Mouse (Mus musculus) ovary, postnatal 10 days (tissue): ENCODE measurements around the gene Rhbdd2.

Experiments used
- DNase-seq: peaks from one replicate; pipeline ENCODE4 v3.0.0; 2022; ENCODE audit warnings: low spot score

The Rhbdd2 gene

DNA sequence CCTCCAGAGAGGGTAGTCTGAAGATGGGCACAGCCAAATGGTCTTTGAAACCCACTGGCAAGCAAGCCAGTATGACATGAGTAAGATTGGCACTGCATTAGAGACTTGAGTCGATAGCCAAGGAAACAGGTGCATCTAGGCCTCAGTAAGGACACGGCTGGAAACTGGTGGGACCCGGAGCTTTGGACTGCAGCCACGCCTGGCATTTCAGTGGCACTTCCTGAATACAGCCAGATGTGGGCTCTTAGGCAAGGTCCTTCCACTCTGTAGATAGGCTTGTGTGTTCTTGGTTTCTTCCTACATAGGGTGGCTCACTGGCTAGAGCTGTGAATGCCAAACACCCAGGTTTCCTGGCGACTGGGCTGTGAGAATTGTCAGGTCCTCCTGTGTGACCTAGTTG lies 12.9 kb downstream of the Rhbdd2 start:
- DNase-seq = no peak

DNA sequence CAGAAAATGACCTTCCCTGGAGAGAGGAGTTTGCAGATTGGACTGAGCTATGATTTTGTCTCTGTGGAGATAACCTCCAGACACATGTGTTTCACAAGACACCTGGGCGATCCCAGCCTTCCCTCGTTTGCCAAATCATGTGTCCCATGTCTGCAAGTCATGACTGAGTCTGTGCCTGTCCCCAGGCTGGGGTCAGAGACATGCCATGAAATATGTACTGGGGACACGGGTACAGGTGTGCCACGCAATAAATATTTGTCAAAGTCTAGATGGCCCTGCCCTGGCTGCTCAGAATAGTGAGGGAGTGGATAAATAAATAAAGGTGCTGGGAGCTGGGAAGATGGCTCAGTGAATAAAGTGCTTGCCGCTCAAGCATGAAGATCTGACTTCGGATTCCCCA lies 13.6 kb downstream of the Rhbdd2 start:
- DNase-seq = no peak

DNA sequence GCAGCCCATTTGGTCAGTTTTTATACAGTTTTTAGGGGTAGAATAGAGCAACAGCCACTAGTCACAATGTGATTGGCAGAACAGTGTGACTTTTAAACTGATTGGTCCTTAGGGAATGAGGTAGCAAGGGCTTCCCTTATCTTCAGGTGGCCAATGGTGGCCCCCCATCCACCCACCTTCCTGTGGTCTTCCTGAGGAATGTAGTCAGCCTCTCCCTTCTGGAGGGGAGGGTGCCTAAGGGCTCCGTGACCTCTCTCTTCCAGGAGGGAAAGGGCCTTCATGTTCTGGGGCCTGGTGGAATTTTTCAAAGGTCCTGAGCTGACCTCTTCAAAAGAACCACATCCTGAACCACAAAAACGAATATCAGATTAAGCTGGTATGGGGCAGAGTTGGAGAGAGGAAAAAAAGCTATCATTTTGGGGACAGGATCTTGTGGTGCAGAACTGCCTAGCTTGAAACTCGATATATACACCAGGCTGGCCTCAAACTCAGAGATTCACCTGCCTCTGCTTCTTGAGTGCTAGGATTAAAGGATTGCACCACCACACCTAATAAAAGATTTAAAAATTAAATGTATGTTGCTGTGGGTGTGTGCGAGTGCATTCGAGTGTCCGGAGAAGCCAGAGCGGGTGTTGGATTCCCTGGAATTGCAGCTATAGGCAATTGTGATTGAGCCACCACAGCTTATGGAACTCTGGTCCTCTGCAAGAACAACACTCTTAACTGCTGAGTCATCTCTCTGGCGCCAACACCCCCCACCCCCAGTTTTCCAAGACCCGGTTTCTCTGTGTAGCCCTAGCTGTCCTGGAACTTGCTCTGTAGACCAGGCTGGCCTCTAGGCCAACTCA lies 16.3 kb downstream of the Rhbdd2 start:
- no peak for DNase-seq

DNA sequence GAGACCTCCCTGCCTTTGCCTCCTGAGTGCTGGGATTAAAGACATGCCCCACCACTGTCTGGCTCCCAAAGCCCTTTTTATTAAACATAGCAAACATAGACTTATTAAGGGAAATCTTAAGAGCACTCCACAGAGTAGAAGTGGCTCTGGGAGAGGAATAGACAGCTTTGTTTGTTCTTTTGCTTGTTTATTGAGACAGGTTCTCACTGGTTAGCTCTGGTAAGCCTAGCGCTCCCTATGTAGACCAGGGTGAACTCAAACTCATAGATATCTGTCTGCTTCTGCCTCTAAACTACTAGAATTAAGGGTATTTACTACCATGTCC lies 16.9 kb downstream of the Rhbdd2 start:
- DNase-seq = no peak

DNA sequence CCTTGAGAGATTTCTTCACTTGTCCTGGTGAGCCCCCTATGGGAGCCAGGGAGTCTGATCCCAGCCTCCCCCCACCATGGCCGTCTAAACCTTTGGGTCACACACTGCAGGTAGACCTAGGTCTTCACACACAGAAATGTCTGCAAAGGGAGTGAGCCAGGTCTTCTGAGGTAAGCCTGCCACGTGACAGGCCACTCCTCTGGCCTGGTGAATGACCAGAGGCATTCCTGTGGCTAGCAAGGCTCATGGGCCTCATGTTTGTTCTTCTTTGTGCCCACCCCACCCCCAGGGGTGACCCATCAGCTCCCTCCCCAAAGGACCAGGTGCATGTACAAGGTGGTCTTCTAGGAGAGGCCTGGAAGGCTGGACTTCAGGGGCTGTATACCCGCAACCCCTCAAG lies 19.1 kb downstream of the Rhbdd2 start:
- no peak for DNase-seq

DNA sequence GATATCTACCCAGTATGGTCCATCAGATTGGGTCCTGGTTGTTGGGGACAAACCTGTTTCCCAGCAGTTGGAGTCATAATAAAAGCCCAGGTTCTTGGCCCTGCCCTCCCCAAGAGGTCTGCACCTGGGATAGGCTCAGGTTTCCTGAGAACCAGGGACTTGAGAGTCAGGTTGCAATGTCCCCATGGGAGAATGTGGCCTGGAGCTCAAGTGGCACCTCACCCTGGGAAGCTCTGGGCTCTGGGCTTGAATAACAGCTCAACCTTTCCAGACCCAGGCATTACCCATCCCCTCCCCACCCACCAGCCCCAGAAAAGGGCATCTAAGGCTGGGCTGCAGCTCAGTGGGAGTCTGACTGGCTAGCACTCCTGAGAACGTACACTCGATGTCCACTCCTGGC lies 20.8 kb downstream of the Rhbdd2 start:
- DNase-seq = no peak

DNA sequence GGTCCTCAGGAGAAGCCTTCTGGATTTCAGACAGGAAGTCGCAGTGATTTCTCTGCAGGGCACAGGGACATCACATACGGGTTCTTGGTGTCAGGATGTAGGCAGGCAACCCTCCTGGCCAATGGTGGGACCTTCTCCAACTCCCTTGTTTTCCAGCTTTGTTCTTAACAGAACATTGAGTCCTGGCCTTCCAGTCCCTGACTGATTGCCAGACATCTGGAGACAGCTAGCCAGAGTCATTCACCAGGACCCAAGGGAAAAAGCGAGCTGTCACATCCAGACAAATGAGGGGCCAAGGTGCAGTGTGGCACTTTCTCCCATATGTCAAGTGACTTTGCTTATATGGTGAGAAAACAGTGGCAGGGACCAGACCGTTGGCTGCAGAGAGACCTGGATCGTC lies 23.6 kb downstream of the Rhbdd2 start:
- DNase-seq = no peak

DNA sequence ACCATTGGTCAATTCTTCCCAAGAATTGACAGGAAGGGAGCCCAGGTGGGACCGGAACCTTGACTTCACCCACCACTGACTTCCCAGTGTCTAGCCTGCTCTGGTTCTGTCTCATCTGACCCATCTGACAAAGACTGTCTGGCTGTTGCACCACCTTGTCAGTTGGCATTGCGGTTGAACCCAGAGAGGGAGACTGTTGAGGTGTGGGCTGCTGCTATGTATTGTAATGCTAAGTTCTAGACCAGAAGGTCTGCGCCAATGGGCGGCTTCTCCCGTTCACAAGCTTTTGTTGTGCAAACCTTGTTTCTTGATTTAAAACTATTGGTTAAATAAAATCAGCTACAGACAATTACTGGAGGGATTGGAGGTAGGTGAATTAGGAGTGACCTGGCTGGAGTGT lies 24.7 kb downstream of the Rhbdd2 start:
- no peak for DNase-seq

DNA sequence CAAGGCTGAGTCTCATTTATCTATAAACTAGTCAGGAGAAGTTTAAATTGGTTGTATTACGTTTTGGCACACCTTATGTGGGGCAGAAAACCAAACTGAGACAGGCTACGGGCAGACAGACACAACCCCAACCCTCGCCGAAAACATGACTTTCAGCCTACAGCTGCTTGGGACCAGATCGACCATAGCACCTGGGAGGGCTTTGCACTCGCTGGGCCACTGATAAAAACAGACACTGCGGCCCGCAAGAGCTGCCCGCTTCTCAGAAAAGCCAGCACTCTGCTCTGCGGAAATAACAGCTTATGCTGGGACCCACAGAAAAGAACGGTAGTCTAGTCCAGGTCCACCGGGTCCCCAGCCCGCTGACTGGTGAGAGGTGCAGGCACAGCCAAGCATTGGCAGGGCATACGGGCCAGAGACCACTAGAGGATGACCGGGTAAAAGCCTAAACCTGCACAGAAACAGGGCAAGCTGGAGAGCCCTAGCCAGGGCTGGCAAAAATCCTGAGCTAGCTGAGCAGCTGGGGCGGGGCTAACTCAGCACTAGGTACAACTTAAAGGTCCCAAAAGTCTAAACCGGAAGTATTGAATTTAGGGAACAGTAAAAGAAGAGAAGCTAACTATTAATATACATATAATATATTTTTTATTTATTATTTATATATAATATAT lies 25.4 kb downstream of the Rhbdd2 start:
- DNase-seq = no peak

DNA sequence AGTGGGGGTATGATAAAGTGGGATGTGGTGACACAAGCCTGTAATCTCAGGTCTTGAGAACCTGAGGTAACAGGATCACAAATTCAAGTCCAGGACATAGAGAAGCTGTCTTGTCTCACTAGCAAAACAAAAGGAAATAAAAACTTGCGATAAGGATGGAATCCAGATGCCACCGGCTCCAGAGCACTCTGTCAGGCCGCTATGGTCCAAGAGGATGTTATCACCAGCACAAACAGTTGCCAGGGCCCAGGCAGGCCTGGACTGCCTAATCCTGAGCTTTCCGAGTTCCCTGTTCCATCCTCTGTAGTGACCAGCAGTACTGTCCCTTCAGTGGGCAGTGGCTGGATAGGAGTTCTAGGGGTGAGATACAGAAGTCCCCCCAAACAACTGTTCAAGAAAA lies 27.5 kb downstream of the Rhbdd2 start:
- DNase-seq = no peak

DNA sequence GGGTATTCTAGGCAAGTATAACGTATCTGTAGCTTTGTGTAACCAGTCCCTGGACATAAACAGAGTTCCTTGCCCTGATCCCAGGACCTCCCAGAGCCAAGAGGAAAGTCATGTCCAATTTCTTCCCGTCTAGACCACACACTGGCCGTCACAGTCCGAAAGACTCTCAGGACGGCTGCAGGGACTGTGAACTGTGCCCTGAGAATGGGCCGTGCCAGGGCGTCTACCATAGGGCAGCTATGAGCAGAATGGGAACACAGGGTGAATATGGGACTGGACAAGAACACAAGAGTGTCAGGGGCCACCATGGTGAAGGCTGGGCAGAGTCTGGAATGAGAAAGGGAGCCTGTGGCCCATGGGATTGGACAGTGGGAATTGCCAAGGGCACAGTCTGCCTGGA lies 28.1 kb downstream of the Rhbdd2 start:
- DNase-seq = no peak

DNA sequence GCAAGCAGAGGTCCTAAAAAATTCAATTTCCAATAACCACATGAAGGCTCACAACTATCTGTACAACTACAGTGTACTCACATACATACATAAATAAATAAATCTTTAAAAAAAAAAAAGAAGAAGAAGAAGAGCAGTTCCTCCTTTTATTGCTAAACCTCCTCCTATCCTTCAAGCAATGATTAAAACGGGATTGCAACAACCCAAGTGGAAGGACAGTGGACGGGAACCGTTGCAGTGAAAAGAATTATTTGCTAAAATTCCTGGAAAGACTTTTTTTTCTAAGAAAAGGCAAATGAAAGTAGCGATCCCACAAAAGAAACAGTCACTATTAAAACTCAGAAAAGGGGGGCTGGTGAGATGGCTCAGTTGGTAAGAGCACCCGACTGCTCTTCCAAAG lies 34.5 kb downstream of the Rhbdd2 start:
- no peak for DNase-seq

DNA sequence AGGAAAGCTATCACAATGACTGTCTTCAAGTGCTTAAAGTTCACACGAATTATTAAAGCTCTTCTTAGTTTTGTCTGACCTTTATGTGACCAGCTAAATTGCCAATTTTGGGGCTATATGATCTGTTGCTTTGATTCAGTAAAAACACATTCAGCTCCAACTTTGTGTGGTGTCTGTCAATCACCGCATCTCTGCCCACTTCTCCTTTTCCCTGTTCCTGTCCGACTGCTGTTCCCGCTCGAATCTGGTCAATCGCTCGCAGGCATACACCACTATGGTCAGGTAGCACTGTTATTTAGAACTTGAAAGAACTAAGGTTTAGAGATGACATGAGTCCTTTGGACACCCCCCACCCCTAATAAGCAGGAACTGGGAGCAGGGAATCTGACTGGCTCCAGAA lies 35.7 kb downstream of the Rhbdd2 start:
- no peak for DNase-seq

DNA sequence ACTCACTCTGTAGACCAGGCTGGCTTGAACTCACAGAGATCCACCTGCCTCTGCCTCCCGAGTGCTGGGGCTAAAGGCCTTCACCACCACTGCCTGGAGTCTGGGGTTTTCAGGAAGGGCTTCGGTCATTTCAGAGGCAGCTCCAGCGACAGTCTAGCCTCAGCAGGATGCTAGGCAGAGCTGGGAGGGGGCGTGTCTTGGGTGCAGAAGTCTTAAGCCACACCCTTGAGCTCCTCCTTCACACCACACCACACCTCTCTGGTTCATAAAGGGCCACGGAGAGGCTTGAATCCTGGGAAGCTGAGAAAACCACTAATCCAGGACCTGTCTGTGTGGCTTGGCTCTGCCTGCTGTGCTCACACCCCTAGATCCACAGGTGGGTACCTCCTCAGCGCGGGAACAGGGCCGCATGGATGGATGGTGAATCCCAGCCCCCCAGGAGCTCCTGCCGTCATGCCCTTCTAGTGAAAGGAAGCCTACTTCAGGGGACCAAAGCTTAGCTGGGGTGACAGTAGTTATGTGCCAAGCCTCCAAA lies 37.4 kb downstream of the Rhbdd2 start, which contains the start of gene Por:
Por (plus strand) TSS at position 293 of the 535 bp plus-strand sequence.
- no peak for DNase-seq

DNA sequence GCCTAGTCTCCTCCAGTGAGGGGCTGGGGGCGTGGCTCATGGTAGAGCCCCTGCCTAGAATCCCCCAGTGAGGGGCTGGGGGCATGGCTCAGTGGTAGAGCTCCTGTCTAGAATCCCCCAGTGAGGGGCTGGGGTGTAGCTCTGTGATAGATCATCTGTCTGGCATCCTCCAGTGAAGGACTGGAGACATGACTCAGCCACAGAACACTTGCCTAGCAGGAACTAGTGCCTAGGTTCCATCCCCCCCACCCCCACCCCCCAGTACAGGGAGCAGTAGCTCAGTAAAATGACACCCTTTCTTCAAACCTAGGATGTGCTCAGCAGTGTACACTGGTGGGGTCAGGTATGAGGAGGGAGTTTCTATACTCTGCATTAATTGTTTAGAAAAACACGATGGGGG lies 38.5 kb downstream of the Rhbdd2 start:
- DNase-seq = no peak

DNA sequence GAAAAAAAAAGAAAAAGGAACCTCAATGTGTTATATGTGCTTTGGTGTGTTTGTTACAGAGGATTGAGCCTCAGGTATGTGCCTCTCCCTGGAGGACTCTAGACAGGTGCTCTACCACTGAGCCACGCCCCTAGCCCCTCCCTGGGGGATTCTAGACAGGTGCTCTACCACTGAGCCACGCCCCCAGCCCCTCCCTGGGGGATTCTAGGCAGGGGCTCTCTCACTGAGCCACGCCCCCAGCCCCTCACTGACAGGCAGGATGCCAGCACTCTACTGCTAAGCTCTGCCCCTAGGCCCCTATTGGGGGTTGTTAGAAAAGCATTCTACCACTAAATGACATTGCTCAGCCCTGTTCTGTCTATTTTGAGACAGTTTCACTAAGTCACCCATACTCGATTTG lies 40.1 kb downstream of the Rhbdd2 start:
- no peak for DNase-seq

DNA sequence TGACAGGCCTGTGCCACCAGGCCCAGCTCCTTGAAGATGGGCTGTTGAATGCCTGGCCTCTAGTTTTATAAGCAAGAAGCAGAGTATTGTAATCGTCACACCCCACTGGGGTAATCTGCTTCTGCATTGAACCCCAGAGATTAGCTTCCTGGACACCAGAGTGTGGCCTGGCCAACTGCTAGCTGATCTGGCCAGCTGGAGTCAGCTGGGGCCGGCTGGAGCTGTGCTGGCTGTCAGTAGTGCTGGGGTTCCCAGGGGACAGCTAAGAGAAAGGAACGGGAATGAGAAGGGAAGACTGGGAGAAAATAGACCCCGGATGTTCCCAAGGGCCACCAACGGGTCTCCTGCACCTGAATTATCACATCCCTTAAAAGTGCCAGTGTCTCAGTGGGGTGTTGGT lies 40.6 kb downstream of the Rhbdd2 start:
- DNase-seq = no peak

DNA sequence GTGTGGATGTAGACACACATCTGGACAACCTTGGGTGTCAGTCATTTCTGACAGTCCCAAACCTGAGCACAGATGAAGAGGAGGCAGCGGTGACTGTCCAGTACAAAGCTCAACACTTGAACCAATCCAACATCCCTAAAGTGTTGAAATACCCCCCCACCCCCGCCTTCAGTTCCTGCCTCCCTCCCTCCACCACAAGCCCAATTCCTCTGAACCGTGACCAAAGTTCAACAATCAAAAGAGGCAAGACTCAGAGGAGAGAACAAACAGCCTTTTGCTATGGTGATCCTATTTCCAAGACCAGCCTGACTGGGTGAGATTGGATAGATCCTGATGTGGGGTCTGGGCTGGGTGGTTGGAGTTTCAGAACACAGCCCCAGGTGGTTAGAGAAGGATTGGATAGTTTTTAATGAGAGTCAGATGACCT lies 41.9 kb downstream of the Rhbdd2 start:
- DNase-seq = no peak

DNA sequence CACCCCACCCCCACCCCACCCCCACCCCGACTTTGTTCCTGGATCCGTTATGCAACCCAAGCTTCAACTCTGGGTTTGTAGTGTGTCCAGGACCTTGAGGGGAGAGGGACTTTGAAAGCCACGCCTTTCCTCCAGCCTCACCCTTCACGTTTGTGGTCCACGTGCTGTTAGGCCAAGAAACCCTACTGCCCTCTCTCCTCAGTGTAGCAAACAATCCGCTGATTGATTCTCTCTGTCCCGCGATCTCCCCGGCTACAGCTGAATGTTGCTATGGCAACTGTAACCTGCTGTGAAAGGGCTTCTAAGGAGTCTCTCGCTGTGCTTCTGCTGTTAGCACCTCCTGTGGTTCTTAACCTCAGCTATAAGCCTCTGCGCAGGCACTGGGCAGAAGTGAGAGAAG lies 42.4 kb downstream of the Rhbdd2 start:
- DNase-seq = no peak

DNA sequence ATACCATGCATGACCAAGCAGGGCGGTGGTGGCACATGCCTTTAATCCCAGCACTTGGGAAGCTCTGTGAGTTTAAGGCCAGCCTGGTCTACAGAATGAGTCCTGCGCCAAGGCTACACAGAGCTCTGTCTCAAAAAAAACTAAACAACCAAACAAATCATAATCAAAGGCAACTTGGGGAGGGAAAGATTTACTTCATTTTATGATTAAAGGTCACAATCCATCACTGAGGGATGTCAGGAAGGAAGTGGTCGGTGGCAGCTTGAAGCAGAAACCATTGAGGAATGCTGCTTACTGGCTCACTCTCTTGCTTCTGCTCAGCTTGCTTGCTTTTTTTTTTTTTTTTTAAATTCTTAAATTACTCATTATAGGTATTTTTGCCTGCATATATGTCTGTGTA lies 44.3 kb downstream of the Rhbdd2 start:
- no peak for DNase-seq

DNA sequence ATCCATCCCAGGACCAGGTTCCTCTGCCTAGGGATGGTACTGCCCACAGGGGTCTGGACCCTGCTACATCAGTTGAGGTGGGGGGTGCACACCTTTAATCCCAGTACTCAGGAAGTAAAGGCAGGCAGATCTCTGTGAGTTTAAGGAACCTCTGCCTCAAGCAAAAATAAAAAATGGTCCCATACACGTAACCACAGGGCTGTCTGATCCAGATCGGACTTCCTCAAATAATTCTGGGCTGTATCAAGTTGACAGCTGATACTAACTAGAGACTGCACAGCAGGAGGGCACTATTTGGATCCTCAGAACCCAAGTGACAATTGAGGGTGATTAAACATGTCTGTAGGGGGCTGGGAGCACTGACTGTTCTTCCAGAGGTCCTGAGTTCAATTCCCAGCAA lies 44.8 kb downstream of the Rhbdd2 start:
- no peak for DNase-seq

DNA sequence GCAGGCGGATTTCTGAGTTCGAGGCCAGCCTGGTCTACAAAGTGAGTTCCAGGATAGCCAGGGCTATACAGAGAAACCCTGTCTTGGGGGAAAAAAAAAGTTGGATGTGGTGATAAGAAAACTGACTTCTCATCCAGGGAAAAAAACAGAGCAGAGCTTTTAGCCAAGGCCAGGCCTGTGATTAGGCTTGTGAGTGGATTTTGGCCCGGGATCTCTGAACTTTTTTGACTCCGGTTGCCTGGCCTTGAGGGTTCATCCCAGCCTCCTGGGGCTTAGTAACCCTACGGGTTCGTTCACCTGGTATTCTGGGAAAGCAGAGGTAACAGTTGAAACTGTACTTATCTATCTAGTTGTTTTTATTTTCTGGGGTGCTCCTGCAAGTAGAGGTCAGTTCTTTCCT lies 46.1 kb downstream of the Rhbdd2 start:
- no peak for DNase-seq

DNA sequence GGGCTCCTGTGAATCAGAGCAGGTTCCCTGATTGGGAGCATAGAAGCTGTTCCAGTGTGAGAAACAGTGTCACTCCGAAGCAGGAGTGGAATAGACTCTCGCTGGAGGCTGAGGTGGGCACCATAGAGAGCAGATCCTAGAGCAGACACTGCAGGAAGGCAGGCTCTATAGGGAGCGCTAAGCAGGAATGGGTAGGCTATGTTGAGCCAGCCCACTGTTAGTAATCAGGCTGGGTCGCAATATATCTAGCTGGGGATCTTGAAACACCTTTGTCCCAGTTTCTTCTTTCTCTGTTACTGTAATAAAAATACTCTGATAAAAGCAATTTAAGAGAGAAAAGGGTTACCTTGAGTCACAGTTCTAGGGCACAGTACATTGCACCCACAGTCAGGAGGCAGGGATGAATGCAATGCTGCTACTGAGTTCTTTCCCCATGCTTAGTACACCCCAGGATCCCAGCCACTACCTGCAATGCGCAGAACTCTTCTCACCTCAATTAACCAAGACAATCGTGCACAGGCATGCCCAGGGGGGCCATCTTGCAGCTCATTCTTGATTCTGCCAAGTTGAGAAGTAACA lies 48.6 kb downstream of the Rhbdd2 start:
- DNase-seq = no peak
